Mouse (Mus musculus): ENCODE results near the gene Nme6. TPM values are rescaled to one million over a fixed set of nuclear protein-coding genes. Genes with fewer than 3 reads are reported as not detected.

The Nme6 gene
- total RNA-seq, 1 experiment from 2014 or later = 21.8 TPM

GRCm38 (mm10) chr9:109866218-109866617, 33.7 kb downstream of the Nme6 start:
- no peak for ATAC-seq (replicated peaks; ENCODE audit: low read depth, poor library complexity, severe bottlenecking)

DNA sequence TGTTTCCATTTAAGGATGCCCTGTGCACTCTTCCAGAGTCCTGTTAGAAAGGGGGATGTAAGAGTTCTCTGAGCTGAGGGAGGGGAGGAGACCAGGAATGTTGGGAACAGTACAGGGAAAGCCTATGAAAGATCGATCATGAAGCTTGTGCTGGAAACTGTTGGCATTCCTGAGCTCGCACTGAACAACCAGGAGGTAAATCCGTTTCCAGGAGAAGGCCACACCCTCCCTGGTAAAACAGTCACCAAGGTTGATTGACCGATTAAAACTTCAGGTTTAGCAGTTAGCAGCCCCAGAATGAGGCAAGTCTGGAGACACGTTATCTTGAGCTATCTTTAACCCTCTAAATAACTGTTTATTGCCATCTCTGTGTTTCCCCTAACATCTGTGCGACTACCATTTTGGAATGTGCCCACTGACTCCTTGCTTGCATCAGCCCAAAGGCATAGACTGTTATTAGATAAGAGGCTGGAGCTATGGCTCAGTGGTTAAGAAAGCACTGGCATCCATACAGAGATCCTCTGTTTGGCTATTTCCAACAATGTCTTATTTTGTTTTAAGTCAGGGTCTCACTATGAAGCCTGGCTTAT, 38.5 kb downstream of the Nme6 start:
- no peak for ATAC-seq (replicated peaks; ENCODE audit: low read depth, poor library complexity, severe bottlenecking)

DNA sequence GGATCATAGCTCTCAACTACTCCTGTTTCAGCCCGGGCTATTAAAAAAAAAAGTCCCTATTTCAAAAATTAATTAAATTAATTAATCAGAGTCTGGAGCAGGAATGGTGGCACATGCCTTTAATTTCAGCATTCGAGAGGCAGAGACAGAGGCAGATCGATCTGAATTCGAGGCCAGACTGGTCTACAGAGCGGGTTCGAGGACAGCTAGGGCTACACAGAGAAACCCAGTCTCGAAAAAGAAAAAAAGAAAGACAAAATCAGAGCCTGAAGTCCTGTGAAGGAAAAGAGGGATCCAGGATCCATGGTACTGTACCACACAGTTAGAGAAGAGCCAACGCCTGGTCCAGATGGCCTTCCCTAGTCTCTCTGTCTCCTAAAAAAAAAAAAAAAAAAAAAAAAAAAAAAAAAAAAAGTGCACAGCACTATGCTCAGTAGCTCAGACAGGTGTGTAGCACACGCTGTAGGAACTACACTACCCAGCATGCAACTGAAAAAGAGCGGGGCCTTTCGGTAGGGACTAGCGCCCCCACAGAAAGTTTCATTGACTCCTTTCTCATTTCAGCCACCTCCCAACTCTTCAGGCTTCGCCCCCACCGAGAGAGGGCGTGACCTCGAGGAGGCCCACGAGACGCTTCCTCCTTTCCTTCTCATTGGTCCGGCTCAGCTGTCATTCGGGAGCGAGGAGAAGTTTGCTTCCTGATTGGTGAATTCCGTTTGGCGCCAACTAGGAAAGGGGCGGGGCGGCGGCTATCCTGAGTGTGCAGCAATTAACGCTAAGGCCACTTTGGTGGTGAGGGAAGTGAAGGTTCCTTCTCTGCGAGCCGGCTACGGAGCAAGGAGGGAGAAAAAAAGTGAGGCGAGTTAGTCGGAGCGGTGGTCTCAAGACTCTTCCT, 42.5 kb downstream of the Nme6 start, which contains the start of gene Cdc25a:
Gene Cdc25a (plus strand): TSS at position 783 of the 895 bp plus-strand sequence.
- ATAC-seq (replicated peaks; ENCODE audit: low read depth, poor library complexity, severe bottlenecking) = peak; percentile 97

DNA sequence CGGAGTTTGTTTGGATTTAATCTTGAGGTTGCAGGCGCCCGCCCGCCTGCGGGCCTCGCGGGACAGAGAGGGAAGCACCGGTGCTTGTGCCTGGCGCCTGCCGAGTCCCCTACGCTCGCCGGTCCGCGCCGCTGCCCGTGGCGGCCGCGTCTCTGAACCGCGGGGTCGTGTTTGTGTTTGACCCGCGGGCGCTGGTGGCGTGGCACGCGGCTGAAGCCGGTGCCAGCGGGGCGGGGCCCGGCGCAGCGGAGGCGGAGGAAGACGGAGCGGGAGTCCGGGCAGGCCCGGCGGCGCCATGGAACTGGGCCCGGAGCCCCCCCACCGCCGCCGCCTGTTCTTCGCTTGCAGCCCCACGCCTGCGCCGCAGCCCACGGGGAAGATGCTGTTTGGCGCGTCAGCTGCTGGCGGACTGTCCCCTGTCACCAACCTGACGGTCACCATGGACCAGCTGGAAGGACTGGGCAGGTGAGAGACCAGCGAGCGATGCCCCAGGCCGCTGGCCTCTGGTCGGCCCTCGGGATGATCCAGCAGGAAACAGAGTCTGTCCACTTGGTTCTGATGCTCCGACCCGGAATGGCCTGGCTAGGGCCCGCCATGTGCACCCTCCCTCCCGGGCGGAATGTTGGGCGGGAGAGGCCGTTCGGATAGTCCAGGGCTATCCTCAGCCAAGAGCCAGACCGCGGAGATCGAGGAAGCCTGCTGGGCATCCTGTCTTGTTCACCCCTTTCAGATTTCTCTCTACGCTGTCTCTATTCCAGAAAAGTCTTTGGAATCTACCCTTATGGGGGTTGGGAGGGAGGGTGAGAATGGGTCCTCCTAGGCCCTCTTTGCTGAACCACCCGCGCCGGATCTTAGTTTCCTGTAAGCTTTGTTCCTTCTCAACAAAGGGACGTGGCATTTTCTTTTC, 43.4 kb downstream of the Nme6 start:
- 0 out of 2 replicates have a peak, but pooled peaks have one; percentile 3 for ATAC-seq (replicated peaks; ENCODE audit: low read depth, poor library complexity, severe bottlenecking)

DNA sequence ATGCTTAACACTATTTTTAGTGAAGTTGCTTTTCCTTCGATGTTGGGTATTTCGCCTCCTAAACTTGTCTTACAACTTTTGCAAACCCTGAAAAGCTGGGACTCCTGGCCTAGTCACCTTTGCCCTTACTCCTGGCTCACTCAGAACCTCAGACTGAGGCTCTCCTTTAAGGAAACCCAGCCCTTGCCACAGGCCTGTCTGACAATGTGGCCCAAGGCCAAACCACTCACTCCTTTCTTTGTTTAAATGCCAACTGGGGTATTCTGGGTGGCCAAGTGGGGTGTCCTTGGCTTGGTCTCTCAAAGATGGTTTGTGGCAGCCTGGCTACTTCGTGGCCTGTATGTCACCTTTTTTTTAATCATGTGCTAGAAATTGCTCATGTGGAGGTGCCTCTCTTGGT, 44.2 kb downstream of the Nme6 start:
- ATAC-seq (replicated peaks; ENCODE audit: low read depth, poor library complexity, severe bottlenecking) = no peak

- ATAC-seq (replicated peaks; ENCODE audit: low read depth, poor library complexity, severe bottlenecking) = no peak
These were observed 45.1 kb downstream of the Nme6 start for GRCm38 (mm10) chr9:109877666-109878065.

GRCm38 (mm10) chr9:109879305-109879704, 46.8 kb downstream of the Nme6 start:
- ATAC-seq (replicated peaks; ENCODE audit: low read depth, poor library complexity, severe bottlenecking) = no peak

GRCm38 (mm10) chr9:109886259-109886658, 53.7 kb downstream of the Nme6 start:
- no peak for ATAC-seq (replicated peaks; ENCODE audit: low read depth, poor library complexity, severe bottlenecking)

DNA sequence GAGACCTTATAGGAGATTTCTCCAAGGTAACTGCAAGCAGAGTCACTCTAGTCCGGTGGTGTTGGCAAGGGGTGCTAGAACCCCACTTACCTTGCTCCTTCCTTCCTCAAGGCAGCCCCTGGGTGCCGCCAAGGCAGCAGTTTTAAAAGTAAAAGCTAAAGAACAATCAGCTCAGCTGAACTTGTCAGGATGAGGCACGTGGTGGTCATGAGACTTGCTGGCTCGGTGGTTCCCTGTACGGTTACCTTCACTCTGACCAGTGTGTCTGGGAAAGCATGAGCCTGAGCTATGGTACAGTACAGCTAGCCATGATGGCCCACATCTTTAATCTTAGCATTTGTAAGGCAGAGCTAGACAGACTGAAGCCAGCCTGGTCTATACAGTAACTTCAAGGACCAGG, 54.8 kb downstream of the Nme6 start:
- ATAC-seq (replicated peaks; ENCODE audit: low read depth, poor library complexity, severe bottlenecking) = no peak

DNA sequence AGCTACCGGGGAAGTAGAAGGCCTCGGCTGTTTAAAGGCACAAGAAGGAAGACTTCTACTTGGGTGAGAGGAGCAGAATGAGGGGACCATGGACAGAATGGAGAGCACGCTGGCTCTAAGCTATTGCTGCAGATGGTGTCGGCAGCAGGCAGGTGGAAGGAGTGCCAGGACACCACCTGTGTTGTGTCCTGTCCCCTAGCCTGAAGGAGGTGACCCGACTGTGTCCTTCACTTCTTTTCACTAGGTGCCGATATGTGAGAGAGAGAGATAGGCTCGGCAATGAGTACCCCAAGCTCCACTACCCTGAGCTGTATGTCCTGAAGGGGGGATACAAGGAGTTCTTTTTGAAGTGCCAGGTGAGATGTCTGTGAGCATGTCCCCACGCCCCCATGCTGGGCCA, 59.0 kb downstream of the Nme6 start:
- no peak for ATAC-seq (replicated peaks; ENCODE audit: low read depth, poor library complexity, severe bottlenecking)

Other genes starting within 250 kb of the Nme6 start
- not detected in 2 replicates for gene Fbxw24, start 206.7 kb upstream of the Nme6 start, total RNA-seq (2017)
- not detected in 2 replicates for gene Fbxw25, start 168.1 kb upstream of the Nme6 start, total RNA-seq (2017)
- not detected in 2 replicates for gene Fbxw18, start 130.0 kb upstream of the Nme6 start, total RNA-seq (2017)
- gene Fbxw26, start 86.7 kb upstream of the Nme6 start, total RNA-seq (2017) = not detected in 2 replicates
- gene Fbxw27, start 42.1 kb upstream of the Nme6 start, total RNA-seq (2017) = not detected in 2 replicates
- not detected in 2 replicates for gene Spink8, start 20.5 kb upstream of the Nme6 start, total RNA-seq (2017)
- gene Camp, start 16.9 kb downstream of the Nme6 start, total RNA-seq (2017) = 47.0 and 48.3 TPM in 2 replicates
- gene Cdc25a, start 42.8 kb downstream of the Nme6 start, total RNA-seq (2017) = 39.7 and 58.2 TPM in 2 replicates
- 16.4 and 19.1 TPM in 2 replicates for gene Map4, start 98.7 kb downstream of the Nme6 start, total RNA-seq (2017)

Measured in common myeloid progenitor, adult 5-6 weeks (primary cell).